Mouse (Mus musculus) c-Kit-positive CD71-negative TER-119-negative erythroid progenitor cells, embryonic 14.5 days (primary cell): ENCODE data around the gene Zbtb8os.
A peak's percentile ranks its signal among the peaks of the same experiment; 100 is the strongest.

Source experiments
- DNase-seq: peaks from one replicate; pipeline ENCODE4 v3.0.0-alpha.2; 2013; ENCODE audit warnings: low read depth

Zbtb8os gene

GRCm38 (mm10) chr4:129335216-129336074, at the start of gene Zbtb8os, which contains the start of gene Rbbp4:
TSS of gene Zbtb8os (plus strand) at chr4:129335695.
TSS of gene Rbbp4 (minus strand) at chr4:129335370.
- DNase-seq, result peak; percentile 97

DNA sequence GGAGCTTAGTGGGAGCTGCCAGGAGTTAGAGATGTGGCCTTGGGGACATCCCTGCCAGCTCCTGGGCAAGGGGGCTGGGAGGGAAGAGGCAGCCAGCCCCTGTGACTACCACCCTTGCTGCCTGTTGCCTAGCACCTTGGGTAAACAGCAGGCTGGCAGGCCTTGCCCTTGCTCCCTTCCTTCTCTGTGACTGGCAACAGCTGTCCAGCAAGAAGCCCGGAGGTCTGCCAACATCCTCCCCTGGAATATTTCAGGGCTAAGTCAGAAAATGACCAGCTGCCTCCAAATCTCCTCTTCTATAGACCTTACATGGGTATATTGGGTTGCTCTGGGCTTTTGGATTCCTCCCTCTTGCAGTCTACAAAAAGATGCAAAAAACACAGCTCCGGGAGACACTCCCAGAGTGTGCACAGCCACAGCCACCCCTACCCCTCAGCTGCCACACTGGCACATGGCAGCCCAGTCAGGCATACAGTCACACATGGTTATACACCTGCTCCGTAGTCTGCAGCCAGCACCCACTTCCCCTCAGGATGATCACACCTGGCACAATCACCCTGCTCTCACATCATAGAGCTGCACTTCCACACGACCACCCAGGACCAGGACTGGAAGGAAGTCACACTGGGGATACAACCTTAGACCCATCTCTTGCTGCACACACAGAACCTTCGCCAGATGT, 49.4 kb upstream of the Zbtb8os start:
- no peak for DNase-seq

GRCm38 (mm10) chr4:129286683-129287471, 48.6 kb upstream of the Zbtb8os start:
- no peak for DNase-seq

DNA sequence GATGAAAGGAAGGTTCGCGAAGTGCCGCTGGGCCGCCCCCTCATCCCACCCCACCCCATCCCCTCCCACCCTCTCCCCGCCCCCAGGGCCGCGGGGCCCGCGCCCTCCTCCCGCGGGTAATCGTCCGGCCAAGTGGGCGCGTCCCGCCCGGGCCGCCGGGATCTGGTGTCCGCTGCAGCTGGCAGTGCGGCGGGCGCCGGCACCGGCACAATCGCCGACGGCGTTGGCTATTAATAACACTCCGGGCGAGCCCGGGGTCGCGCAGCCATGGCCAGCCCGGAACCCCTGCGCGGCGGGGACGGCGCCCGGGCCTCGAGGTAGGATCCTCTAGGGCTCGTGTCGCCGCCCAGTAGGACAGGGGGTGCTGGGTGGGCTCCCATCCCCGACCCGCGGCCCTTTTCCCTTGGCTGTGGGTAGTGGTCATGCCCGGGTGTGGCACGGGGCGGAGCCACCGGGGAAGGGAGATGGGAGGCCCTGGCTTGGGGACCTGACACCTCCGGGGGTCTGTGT, 48.0 kb upstream of the Zbtb8os start, which contains the start of gene Sync:
Sync (plus strand) TSS at position 146 of the 510 bp plus-strand sequence.
- no peak for DNase-seq

- DNase-seq, result no peak
Observed at GRCm38 (mm10) chr4:129288067-129288466, 47.4 kb upstream of the Zbtb8os start.

- no peak for DNase-seq
Observed at GRCm38 (mm10) chr4:129289671-129290070, 45.8 kb upstream of the Zbtb8os start.

DNA sequence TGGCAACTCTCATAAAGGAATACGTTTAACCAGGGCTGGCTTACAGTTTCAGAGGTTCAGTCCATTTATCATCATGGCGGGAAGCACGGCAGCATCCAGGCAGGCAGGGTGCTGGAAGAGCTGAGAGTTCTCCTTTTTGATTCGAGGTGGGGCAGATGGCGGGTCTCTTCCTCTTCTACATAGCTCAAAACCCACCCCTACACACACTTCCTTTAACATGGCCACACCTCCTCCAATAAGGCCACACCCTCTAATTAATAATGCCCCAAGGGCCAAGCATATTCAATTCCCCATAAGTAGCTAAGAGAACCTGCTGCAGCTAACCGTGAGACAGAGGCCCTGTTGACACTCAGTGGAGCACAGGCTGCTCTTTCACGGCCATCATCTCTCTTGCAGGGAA, 42.7 kb upstream of the Zbtb8os start:
- no peak for DNase-seq

GRCm38 (mm10) chr4:129293702-129294101, 41.8 kb upstream of the Zbtb8os start:
- no peak for DNase-seq

DNA sequence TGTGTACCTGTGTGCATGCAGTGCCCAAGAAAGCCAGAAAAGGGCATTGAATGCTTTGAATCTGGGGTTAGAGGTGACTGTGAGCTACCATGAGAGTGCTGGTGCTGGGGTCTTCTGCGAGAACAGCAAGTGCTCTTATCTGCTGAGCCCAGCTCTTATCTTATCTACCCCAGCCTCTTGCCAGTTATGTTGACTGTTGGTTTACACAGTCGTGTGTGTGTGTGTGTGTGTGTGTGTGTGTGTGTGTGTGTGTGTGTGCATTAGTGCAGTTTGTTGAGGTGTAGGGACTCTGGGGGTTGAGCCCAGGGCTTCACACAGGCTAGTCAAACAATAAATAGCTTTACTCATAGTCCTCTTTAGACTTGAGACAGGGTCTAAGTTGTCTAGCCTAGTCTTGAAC, 40.3 kb upstream of the Zbtb8os start:
- no peak for DNase-seq

DNA sequence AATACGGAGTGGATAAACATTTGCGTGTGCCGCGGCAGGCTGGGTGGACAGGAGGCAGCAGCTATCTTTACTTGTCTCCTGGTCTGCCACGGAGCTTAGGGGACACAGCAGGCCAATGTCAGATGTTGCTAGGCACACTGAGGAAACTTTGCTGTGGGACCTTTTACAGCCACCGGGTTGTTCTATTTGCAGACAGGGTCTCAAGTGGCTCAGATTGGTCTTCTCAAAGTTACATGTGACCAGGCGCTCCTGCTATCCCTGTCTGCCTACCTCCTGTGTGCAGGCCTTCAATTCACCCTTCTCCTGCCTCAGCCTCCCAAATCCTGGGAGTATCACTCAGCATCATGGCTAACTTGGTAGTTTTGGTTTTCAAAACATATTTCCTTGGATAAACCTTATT, 39.4 kb upstream of the Zbtb8os start:
- DNase-seq, result no peak

DNA sequence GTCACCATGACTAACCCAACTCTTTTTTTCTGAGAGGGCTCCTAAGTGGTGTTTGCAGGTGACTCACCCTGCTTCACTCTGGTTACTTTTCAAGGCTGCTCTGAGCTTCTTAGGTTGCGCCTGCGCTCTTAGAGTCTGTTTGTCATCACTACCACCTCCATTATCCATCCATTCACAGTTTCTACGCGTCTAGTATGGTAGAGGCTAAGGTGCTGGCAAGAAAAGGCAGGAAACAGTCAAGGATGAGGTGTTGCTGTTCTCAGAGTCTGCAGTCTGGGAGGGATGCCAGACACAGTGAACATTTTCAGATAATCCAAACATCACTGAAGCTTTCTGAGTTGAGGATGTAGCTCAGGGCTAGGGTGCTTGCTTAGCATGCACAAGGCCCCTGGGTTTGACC, 37.8 kb upstream of the Zbtb8os start:
- no peak for DNase-seq

GRCm38 (mm10) chr4:129299121-129299520, 36.4 kb upstream of the Zbtb8os start:
- DNase-seq, result no peak

DNA sequence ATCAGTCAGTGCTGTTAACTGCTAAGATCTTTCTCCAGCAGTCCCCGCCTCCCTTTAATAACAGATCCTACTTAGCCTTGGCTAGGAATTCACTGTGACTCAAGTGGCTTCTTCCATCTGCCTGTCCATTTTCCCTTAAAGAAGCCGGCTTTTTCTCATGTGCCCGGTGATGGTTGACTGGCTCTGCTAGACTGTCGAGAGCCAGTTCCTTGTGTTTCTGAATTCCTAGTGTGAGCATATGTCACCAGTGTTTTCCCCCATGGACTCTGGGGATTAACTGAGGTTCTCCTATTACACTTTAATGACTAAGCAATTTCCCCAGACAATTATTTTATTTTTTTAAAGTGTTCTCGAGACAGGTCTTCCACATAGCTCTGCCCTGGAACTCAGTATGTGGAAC, 32.1 kb upstream of the Zbtb8os start:
- no peak for DNase-seq

DNA sequence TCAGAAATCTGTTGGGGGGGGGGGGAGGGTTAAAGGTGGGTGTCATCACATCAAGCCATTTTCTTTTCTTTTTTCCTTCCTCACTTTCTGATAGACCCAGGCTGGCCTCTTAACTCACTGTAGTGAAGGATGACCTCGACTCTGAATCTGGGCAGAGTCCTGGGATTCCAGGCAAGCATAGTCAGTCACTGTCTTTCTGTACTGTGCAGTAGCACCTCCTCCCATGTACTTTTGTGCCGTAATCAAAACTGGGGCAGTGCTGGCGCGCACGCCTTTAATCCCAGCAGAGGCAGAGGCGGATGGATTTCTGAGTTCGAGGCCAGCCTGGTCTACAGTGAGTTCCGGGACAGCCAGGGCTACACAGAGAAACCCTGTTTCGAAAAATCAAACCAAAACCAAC, 31.7 kb upstream of the Zbtb8os start:
- no peak for DNase-seq

- no peak for DNase-seq
Observed at GRCm38 (mm10) chr4:129304306-129304705, 31.2 kb upstream of the Zbtb8os start.

DNA sequence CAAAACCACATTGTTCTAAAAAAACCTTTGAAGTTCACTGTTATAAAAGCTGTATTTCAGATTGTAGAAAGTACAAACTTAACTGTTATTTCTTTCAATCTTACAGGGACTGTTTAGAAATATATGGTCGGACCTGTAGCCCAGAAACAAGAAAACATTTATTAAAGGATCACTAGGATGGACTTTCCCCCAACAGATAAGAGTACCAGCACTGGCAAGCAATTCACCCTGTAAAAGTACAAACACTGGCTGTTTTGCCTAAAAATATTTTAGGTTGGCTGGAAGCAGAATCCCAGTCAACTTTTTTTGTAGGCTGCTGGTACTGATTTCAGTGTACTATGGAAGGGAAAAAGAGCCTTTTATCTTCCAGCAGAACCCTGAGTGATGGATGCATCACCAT, 27.6 kb upstream of the Zbtb8os start:
- no peak for DNase-seq

GRCm38 (mm10) chr4:129313886-129314285, 21.6 kb upstream of the Zbtb8os start:
- no peak for DNase-seq

- no peak for DNase-seq
Observed at GRCm38 (mm10) chr4:129320876-129321275, 14.6 kb upstream of the Zbtb8os start.

DNA sequence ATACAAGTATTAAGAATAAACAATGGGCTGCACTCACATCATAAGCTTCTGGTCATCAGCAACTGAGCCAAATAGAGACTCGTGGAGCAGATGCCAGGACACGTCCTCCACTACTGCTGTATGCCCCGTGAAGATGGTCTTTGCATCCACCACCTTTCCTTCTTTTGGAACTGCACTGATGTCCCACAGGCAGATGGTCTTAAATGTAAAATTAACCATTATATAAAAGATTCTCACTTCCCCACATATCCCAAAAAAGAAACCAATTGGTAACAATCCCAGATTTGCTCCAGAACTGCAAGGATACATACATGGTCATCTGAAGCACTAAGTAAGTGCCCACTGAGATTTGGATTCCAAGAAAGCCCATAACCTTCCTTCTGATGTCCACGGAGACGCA, 13.5 kb upstream of the Zbtb8os start:
- no peak for DNase-seq

GRCm38 (mm10) chr4:129323491-129323890, 12.0 kb upstream of the Zbtb8os start:
- no peak for DNase-seq

DNA sequence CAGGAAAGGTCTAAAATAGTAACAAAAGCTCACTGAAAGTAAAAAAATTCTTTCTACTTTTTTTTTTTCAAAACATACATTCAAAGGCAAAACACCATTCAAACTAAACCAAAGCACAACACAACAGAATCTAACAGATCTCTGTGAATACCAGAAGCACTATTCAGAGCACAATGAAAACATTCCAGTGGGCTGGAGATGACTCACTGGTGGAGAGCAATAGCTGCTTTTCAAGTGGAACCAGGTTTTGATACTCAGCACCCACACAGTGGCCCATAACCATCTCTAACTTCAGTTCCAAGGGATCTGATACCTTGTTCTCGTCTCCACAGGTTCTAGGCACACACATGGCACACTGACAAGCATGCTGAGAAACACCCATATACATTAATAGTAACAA, 10.7 kb upstream of the Zbtb8os start:
- no peak for DNase-seq

- DNase-seq, result no peak
Observed at GRCm38 (mm10) chr4:129326191-129326590, 9.3 kb upstream of the Zbtb8os start.
